Mouse (Mus musculus) adrenal gland, adult (tissue): Measurements from ENCODE around the gene Ncf2.
A peak's percentile ranks its signal among the peaks of the same experiment; 100 is the strongest.

Experiments
- DNase-seq, 2 experiments: peaks; one replicate each; pipeline ENCODE4 v3.0.0; 2022 to 2023; ENCODE audit warnings: low spot score in 1 of 2; ENCODE audit not compliant: inconsistent age in 2 of 2

Gene Ncf2

GRCm38 (mm10) chr1:152828637-152829355 is 28.8 kb downstream of the Ncf2 start:
- DNase-seq: no peak

GRCm38 (mm10) chr1:152830054-152830453 is 30.1 kb downstream of the Ncf2 start:
- DNase-seq: no peak

DNA sequence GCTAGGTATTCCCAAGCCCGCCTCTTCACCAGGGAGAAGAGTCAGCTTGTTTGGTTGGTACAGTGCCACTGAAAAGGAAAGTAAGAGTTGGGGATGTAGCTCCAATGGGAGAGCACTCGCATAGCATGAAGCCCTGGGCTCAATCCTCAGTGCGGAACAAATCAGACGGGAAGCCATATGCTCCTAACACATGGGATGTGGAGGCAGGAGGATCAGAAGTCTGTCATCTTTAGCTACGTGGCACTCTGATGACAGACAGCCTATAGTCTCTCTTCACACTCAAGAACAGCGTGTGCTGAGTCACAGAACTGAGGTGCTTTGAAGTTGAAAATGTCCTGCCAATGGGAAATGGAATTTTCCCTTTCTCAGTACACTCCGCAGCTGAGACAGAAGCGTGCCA is 31.0 kb downstream of the Ncf2 start:
- DNase-seq: peak; percentile 31 to 48

DNA sequence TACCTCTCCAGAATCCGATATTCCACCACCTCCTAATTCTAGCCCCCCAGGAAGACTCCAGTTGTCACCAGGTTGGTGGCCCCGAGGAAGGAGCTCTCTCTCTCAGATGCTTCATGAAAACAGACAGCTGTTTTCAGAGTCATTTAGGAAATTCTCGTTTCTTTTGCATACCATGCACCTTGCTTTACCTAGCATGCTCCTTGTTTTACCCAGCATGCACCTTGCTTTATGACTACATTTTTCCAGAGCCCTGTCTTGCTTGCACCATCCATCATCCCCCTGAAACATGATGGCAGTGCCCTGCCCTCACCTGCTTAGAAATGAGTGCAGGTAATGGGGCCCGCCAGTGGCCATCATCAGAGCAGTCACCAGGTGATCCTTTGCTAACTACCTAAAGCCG is 31.6 kb downstream of the Ncf2 start:
- no peak for DNase-seq

DNA sequence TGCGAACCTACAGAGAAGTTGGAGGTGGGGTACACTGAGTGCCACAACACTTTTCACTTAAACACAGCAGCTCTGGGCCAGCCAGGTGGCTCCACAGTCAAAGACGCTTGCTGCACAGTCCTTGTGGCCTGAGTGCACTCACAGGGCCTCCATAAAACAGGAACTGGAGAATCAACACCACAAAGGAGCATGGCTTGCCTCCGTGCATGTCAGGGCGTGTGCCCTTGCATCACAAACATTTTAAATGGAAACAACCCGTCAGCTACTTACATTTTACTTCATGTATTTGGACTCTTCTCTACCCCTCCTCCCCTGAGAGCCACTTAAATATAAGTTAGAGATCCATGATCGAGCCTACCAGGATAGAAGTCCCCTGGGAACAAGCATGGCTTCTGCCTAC is 32.3 kb downstream of the Ncf2 start:
- DNase-seq: no peak

DNA sequence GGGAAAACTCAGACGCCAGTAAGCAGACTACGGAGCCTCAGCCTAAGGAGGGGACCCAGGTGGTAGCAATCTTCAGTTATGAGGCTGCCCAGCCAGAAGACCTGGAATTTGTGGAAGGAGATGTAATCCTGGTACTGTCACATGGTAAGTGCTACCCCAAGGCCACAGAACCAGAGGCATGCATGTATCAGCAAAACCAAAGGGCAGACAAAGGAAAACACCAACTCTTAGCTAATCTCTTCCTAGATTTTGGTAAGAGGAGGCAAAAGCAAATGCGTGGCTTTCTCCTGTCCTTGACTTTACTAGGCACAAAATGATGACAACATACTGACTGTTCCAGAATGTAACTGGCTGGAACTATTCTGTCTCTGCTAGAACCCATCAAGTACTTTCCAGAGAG is 35.1 kb downstream of the Ncf2 start:
- peak; percentile 45 to 73 for DNase-seq

GRCm38 (mm10) chr1:152838026-152838702 is 38.2 kb downstream of the Ncf2 start:
- no peak for DNase-seq

DNA sequence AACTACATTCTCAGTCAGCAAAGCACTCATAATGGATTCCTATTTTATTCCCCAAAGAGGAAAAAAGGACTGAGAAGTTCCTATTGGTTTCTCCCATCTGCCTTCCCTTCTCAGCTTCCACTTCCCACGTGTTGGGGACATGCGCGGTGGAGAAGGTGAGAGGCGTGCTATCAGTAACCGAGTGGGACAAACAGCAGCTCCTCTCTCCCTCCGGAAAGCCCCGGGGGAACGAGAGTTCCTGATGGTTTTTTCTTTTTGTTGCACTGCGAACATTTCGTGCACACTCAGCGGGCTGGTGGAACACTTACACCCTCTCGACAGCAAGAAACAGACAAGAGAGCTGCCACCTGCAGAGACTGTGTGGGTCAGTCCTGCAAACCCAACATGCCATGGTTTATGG is 38.8 kb downstream of the Ncf2 start:
- DNase-seq: no peak

- DNase-seq: no peak
These were observed 40.3 kb downstream of the Ncf2 start for GRCm38 (mm10) chr1:152840343-152840742.

GRCm38 (mm10) chr1:152841057-152841456 is 41.1 kb downstream of the Ncf2 start:
- no peak for DNase-seq

DNA sequence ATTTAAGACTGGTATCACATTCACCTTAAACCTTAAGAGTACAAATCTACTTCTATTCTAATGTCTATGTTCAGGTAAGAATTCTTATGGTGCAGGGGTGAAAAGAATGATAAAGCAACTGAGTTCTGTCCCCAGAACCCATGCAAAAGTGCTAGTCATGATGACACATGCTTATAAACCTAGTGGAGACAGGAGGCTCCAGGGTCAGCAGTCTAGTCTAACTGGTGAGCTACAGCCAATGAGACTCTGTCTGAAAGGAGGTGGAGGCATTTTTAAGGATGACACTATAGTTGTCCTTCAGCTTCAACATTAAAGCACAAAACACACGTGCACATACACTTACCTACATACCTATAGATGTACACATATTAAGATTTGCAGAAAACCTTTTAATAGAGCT is 44.6 kb downstream of the Ncf2 start:
- no peak for DNase-seq

DNA sequence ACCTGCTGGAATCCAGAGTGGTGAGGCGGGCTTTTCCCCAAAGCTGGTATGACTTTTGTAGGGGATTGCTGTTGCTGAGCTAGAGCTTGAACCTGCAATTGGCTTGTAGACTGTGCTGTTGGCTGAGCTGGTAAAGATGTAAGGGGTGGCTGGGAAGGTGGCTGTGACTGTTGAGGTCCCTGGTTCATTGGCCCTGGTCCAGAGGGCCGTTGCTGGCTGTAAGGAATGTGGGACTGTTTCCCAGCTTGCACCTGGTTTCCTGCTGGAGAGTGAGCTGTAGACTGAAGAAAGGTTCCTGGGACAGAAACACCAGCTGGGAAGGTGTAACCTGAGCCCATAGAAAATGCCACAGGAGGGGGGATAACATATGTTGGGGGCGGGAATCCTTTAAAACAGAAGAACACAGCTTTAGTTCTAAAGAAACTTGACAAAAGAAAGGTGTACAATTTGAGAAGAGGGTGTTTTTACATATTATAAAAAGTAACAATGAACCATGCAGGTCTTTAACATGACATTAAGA is 45.3 kb downstream of the Ncf2 start:
- DNase-seq: no peak

DNA sequence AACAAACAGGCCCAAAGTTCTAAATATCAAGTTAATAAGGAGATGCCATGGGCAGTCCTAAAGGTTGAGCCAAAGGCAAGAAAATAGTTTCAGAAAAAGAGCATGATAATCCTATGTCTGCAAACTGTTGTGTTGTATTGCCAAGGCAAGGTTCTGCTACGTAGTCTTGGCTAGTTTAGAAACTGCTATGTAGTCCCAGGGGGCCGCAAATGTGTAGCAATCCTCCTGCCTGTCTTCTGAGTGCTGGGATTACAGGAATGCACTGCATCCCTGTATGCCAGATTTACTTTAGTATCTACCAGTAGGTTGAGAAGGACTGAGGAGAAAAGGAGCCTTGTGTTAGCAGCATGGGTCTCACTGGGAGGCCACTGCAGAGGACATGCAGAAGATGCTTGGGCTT is 46.9 kb downstream of the Ncf2 start:
- no peak for DNase-seq

- peak in 1 of 2 experiments; percentile 17 for DNase-seq
These were observed 69.9 kb downstream of the Ncf2 start for GRCm38 (mm10) chr1:152869901-152870300.

DNA sequence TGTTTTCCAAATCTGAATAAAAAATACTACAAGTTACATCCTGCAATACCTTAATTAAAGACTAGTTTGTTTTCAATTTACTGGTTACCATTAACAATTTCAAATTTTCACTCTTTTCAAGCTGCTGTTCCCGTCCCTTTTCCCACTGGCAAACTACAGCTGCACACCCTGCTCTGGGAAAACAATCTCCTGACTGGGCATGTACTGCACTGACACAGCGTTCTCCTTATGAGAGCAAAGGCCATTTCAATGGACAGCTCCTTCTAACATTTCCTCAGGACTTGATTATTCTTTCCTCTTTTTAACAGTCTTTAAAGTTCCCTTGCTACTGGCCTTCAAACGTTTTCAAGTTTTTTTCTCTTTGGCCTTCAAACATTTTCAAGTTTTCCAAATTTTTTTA is 71.0 kb downstream of the Ncf2 start:
- DNase-seq: peak in 1 of 2 experiments; percentile 43
